Comparison of ENCODE assay signal across 25 mouse cellular contexts in the genomic region with DNA sequence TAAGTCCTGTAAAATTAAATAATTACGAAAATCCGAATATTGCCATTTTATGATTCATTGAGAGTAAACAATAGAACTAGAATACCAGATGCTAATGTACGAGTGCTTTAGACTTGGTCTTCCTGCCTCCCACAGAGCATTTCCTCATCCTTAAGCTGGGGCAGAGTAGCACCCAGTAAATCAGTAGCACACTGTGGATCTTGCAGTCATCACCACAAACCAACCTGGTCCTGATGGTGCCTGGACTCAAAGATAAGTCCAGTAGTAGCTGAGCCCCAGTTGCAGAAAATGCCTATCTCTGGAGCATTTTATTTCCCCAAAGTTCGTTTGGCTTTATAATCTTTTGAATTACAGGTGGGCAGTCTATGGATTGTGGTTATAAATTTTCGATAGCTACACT. TPM values are rescaled to one million over a fixed set of nuclear protein-coding genes. Genes with fewer than 3 reads are reported as not detected.
A peak's percentile ranks its signal among the peaks of the same experiment; 100 is the strongest.
DNase-seq lines count a peak whose midpoint lies in the region; ATAC-seq lines count a peak whose summit lies in the region.
"Had no signal": no experiment of that assay in that cellular context is flagged by ENCODE, and none has a peak within 500 bp of the region (broad histone marks: within the 10 kb centered on the region; RNA-seq: fewer than 3 reads in every experiment).

No protein-coding gene starts in this region.

- no peaks in the 10 kb centered on the region for H3K27me3 ChIP-seq in heart, embryonic 11.5 days (ENCODE audit: control insufficient read depth, insufficient read depth, low read length)
- peaks cover 13% of the 10 kb centered on the region; the same call in 1 of the 2 replicates for H3K27me3 ChIP-seq in midbrain, embryonic 12.5 days
- no peaks in the 10 kb centered on the region; the same call in 1 of the 2 replicates for H3K27me3 ChIP-seq in midbrain, embryonic 15.5 days (replicated peaks)
- no peaks in the 10 kb centered on the region for H3K27me3 ChIP-seq in midbrain, embryonic 14.5 days (ENCODE audit: control insufficient read depth, insufficient read depth, low read length)
- H3K27me3 ChIP-seq: embryonic facial prominence, embryonic 15.5 days; heart, embryonic 13.5 days had no signal

- peaks cover 5% of the 10 kb centered on the region; the same call in 1 of the 2 replicates for H3K4me1 ChIP-seq in heart, embryonic 11.5 days (ENCODE audit: control insufficient read depth, insufficient read depth, low read length)
- H3K4me1 ChIP-seq in midbrain, embryonic 12.5 days, result peaks cover 15% of the 10 kb centered on the region
- H3K4me1 ChIP-seq in midbrain, embryonic 15.5 days, result peaks cover 5% of the 10 kb centered on the region; the same call in 1 of the 2 replicates
- 0 out of 2 replicates have a peak, but pooled peaks cover 9% of the 10 kb centered on the region for H3K4me1 ChIP-seq in midbrain, embryonic 14.5 days (ENCODE audit: control insufficient read depth, insufficient read depth, low read length)
- H3K4me1 ChIP-seq: embryonic facial prominence, embryonic 12.5 days; embryonic facial prominence, embryonic 15.5 days had no signal

- no peak overlapping the region for H3K9ac ChIP-seq in heart, embryonic 11.5 days (ENCODE audit: low read depth, low read length)
- no peak overlapping the region for H3K9ac ChIP-seq in midbrain, embryonic 12.5 days (replicated peaks)
- H3K9ac ChIP-seq in midbrain, embryonic 15.5 days, result no peak overlapping the region
- no peak overlapping the region for H3K9ac ChIP-seq in midbrain, embryonic 14.5 days (replicated peaks; ENCODE audit: low read length)
- H3K9ac ChIP-seq: embryonic facial prominence, embryonic 12.5 days; embryonic facial prominence, embryonic 15.5 days; forebrain, postnatal 0 days; heart, embryonic 13.5 days; hindbrain, embryonic 14.5 days had no signal

- H3K4me3 ChIP-seq in heart, embryonic 11.5 days (ENCODE audit: low read depth, low read length), result no peak overlapping the region
- no peak overlapping the region for H3K4me3 ChIP-seq in midbrain, embryonic 12.5 days
- H3K4me3 ChIP-seq in midbrain, embryonic 15.5 days, result no peak overlapping the region
- H3K4me3 ChIP-seq in midbrain, embryonic 14.5 days (replicated peaks; ENCODE audit: low read depth, low read length), result no peak overlapping the region
- H3K4me3 ChIP-seq: embryonic facial prominence, embryonic 12.5 days; embryonic facial prominence, embryonic 15.5 days; gastrocnemius, adult 2 months; heart, embryonic 13.5 days had no signal

- DNase-seq in heart, adult 11 months, result peak; percentile 67
- DNase-seq in midbrain, embryonic 14.5 days, result no peak
- no peak for DNase-seq in thymus, postnatal 4 days
- DNase-seq: adrenal gland, adult 2 months; adrenal gland, postnatal 14 days; cerebellum, adult 11 months; cerebellum, adult 2 months; cerebellum, adult 9-11 months; cerebellum, postnatal 25 days; forebrain, postnatal 0 days; gastrocnemius, adult 2 months; gastrocnemius, postnatal 14 days; heart, adult 18-20 months; heart, postnatal 14 days; heart, postnatal 4 days had no signal

- no peaks in the 10 kb centered on the region for H3K36me3 ChIP-seq in heart, embryonic 11.5 days (ENCODE audit: control insufficient read depth, insufficient read depth, low read length)
- H3K36me3 ChIP-seq in midbrain, embryonic 12.5 days, result peaks cover 18% of the 10 kb centered on the region; the same call in 1 of the 2 replicates
- no peaks in the 10 kb centered on the region for H3K36me3 ChIP-seq in midbrain, embryonic 15.5 days (replicated peaks)
- no peaks in the 10 kb centered on the region for H3K36me3 ChIP-seq in midbrain, embryonic 14.5 days (ENCODE audit: control insufficient read depth, insufficient read depth, low read length)
- H3K36me3 ChIP-seq: embryonic facial prominence, embryonic 12.5 days; embryonic facial prominence, embryonic 15.5 days; heart, embryonic 13.5 days had no signal

- H3K27ac ChIP-seq in heart, embryonic 11.5 days (ENCODE audit: low read depth, low read length), result no peak overlapping the region
- H3K27ac ChIP-seq in midbrain, embryonic 12.5 days (replicated peaks), result no peak overlapping the region
- H3K27ac ChIP-seq in midbrain, embryonic 15.5 days, result no peak overlapping the region
- no peak overlapping the region for H3K27ac ChIP-seq in midbrain, embryonic 14.5 days (replicated peaks; ENCODE audit: low read depth, low read length)
- H3K27ac ChIP-seq: embryonic facial prominence, embryonic 12.5 days; embryonic facial prominence, embryonic 15.5 days; gastrocnemius, adult 2 months; heart, embryonic 13.5 days; hindbrain, embryonic 14.5 days; hindbrain, postnatal 0 days had no signal

- ATAC-seq in heart, embryonic 11.5 days (replicated peaks; ENCODE audit: insufficient number of reproducible peaks, low FRiP score, low TSS enrichment), result no peak
- ATAC-seq in midbrain, embryonic 12.5 days (ENCODE audit: low FRiP score, low read depth), result no peak
- ATAC-seq in midbrain, embryonic 15.5 days (replicated peaks), result no peak
- no peak for ATAC-seq in midbrain, embryonic 14.5 days (ENCODE audit: low FRiP score, low TSS enrichment)
- ATAC-seq: forebrain, embryonic 14.5 days; forebrain, postnatal 0 days; hindbrain, postnatal 0 days had no signal

- no peak overlapping the region for H3K4me2 ChIP-seq in heart, embryonic 11.5 days
- H3K4me2 ChIP-seq in midbrain, embryonic 12.5 days (replicated peaks), result peak overlapping the region; percentile 26; the same call in 1 of the 2 replicates
- no peak overlapping the region for H3K4me2 ChIP-seq in midbrain, embryonic 15.5 days
- H3K4me2 ChIP-seq in midbrain, embryonic 14.5 days (ENCODE audit: low read length), result 0 out of 2 replicates have a peak overlapping the region, but pooled peaks have one; percentile 1
- H3K4me2 ChIP-seq: embryonic facial prominence, embryonic 12.5 days; embryonic facial prominence, embryonic 15.5 days; heart, embryonic 13.5 days; hindbrain, embryonic 14.5 days had no signal

- H3K9me3 ChIP-seq in heart, embryonic 11.5 days (replicated peaks; ENCODE audit: control insufficient read depth, low read length), result no peaks in the 10 kb centered on the region
- no peaks in the 10 kb centered on the region for H3K9me3 ChIP-seq in midbrain, embryonic 12.5 days
- no peaks in the 10 kb centered on the region for H3K9me3 ChIP-seq in midbrain, embryonic 15.5 days
- H3K9me3 ChIP-seq in midbrain, embryonic 14.5 days (ENCODE audit: control insufficient read depth, low read length), result no peaks in the 10 kb centered on the region
- H3K9me3 ChIP-seq: embryonic facial prominence, embryonic 12.5 days; embryonic facial prominence, embryonic 15.5 days; heart, embryonic 13.5 days had no signal

- 73% methylated on average over 5 of the region's 5 CpGs for WGBS in heart, embryonic 11.5 days (ENCODE audit: insufficient replicate concordance)
- 61% methylated on average over 5 of the region's 5 CpGs for WGBS in midbrain, embryonic 12.5 days
- WGBS in midbrain, embryonic 15.5 days, result 70% methylated on average over 5 of the region's 5 CpGs
- WGBS in midbrain, embryonic 14.5 days, result 68% methylated on average over 5 of the region's 5 CpGs

RNA-seq across cellular contexts. Expression of a gene that starts 7.3 kb away (rescaled TPM):
- 0.07 and 0.10 TPM in 2 replicates for polyA plus RNA-seq in heart, embryonic 11.5 days (2014; fragmentation: Nextera tagmentation; extraction: Ambion mirVana)
- polyA plus RNA-seq in midbrain, embryonic 12.5 days (2016; fragmentation: Nextera tagmentation; extraction: Ambion mirVana), result 40.5 and 44.2 TPM in 2 replicates
- polyA plus RNA-seq in midbrain, embryonic 15.5 days (2015; fragmentation: Nextera tagmentation; extraction: Ambion mirVana), result 5.2 and 6.2 TPM in 2 replicates
- 10.5 and 19.4 TPM in 2 replicates for polyA plus RNA-seq in midbrain, embryonic 14.5 days (2014; fragmentation: Nextera tagmentation; extraction: Ambion mirVana)
- polyA plus RNA-seq: adrenal gland, adult 2 months; heart, embryonic 13.5 days; heart, embryonic 16.5 days had no signal

RNA-seq across cellular contexts. Expression of a gene that starts 39.0 kb away (rescaled TPM):
- 13.3 and 14.4 TPM in 2 replicates for polyA plus RNA-seq in heart, embryonic 11.5 days (2014; fragmentation: Nextera tagmentation; extraction: Ambion mirVana)
- 12.7 and 12.8 TPM in 2 replicates for polyA plus RNA-seq in midbrain, embryonic 12.5 days (2016; fragmentation: Nextera tagmentation; extraction: Ambion mirVana)
- 7.4 and 7.7 TPM in 2 replicates for polyA plus RNA-seq in midbrain, embryonic 15.5 days (2015; fragmentation: Nextera tagmentation; extraction: Ambion mirVana)
- 9.4 and 11.9 TPM in 2 replicates for polyA plus RNA-seq in midbrain, embryonic 14.5 days (2014; fragmentation: Nextera tagmentation; extraction: Ambion mirVana)

Comparison
In these comparisons a context has a peak if more than half of its experiments do, and no peak if none do; other contexts are left out.
1. H3K4me2 ChIP-seq: peak in midbrain, embryonic 12.5 days (single experiment) and midbrain, embryonic 14.5 days (single experiment); none in heart, embryonic 11.5 days (single experiment) and midbrain, embryonic 15.5 days (single experiment).